Mouse (Mus musculus) bone marrow, adult 2 months (tissue): ENCODE data around the gene Nadsyn1. TPM values are rescaled to one million over a fixed set of nuclear protein-coding genes. Genes with fewer than 3 reads are reported as not detected.
A peak's percentile ranks its signal among the peaks of the same experiment; 100 is the strongest.

Source experiments
- H3K27ac ChIP-seq: fragments of 200-500 bp; 2 replicates; pipeline ENCODE4 v1.5.1; 2012; ENCODE audit warnings: low read depth, mild to moderate bottlenecking, control low read depth, inconsistent platforms, low read length; ENCODE audit not compliant: control insufficient read depth, poor library complexity, insufficient read depth
- H3K4me1 ChIP-seq: fragments of 200-500 bp; 2 replicates; pipeline ENCODE4 v1.6.1; 2011; ENCODE audit warnings: low read length; ENCODE audit not compliant: control insufficient read depth, insufficient read depth
- H3K4me3 ChIP-seq: fragments of 200-500 bp; replicated peaks from 2 replicates; pipeline ENCODE3; 2011; ENCODE audit warnings: mild to moderate bottlenecking, low read depth, low read length, control low read depth; ENCODE audit not compliant: control insufficient read depth
- CTCF ChIP-seq: fragments of 200-500 bp; IDR thresholded peaks from 2 replicates; pipeline ENCODE4 v1.5.1; 2011; ENCODE audit warnings: low read length, control low read depth; ENCODE audit not compliant: control insufficient read depth, insufficient read depth
- POLR2A ChIP-seq: fragments of 200-500 bp; IDR thresholded peaks from 2 replicates; pipeline ENCODE4 v1.6.1; 2011; ENCODE audit warnings: low read depth, mild to moderate bottlenecking, control low read depth, low read length, borderline replicate concordance; ENCODE audit not compliant: control insufficient read depth
- WGBS: fragments of 180-500 bp; shearing (Covaris S2); methylation state at CpG from one replicate; pipeline ENCODE4 v1.1.7; 2018; 5-methylcytosine and 5-hydroxymethylcytosine counted together
- polyA plus RNA-seq: library from polyadenylated mRNA; stranded (reverse); fragments of >200 nt; gene quantifications from 2 replicates; pipeline ENCODE4 v1.2.4, GENCODE M21; 2011; ENCODE audit warnings: low replicate concordance; ENCODE audit not compliant: missing spikeins, insufficient read depth, insufficient read length

Nadsyn1 gene
- polyA plus RNA-seq, result 2.3 and 4.4 TPM in 2 replicates

DNA sequence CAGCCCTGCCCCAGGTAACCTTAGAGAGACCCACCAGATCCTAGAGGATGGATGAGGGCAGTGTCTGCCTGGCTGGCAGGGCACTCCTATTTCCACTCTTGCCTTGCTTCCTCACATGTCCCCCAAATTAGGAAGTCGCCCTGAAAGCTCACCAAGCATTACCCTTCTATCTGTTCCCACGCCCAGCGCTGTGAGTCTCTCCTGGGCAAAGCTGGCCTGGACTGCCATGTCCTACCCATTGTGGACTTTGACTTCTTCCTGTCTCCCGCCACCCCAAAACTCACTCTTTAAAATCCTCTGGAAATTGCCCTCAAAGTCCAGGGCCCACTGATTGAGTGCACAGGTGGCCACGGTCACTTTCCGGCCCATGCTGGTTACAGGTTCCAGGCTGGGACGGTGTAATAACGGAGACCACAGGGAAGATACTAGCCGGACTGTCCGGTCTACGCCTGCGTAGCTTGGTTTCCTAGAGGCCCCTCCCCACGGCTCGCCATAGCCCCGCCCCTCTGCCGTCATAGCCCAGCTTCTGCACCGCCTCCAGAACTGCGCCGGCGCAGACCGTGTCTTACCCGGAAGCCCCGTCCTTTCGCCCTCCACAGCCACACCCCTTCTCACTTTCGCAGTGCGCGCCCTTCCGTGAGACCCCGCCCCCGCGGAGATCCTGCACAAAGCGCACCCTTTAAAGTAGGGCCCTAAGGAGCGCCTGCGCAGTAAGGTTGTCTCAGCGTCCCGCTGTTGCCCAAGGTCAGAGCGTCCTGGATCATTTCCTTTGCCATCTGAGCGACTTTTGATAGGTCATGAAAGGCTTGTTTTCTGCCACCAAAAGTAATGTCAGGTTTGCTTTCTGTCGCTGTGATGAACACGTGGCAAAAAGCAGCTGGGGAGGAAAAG, at the start of gene Nadsyn1, which contains the start of gene Dhcr7:
TSS of gene Nadsyn1 (minus strand) at position 475 of the 891 bp plus-strand sequence.
TSS of gene Dhcr7 (plus strand) at position 771 of the 891 bp plus-strand sequence.
- under 1% methylated on average over 38 of the region's 40 CpGs for WGBS
- Histone ChIP-seq H3K4me1 (no peaks in the 10 kb centered on the region; the same call in 1 of the 2 replicates), H3K4me3 (peak within 1 kb of the TSS; percentile 83), H3K27ac (peak within 1 kb of the TSS; percentile 44)
- no peak for TF ChIP-seq CTCF
- TF ChIP-seq POLR2A, result peak; percentile 46; the same call in 1 of the 2 replicates

GRCm38 (mm10) chr7:143868874-143869273, 46.2 kb upstream of the Nadsyn1 start:
- 34% methylated on average over 4 of the region's 4 CpGs for WGBS
- Histone ChIP-seq H3K4me3 (no peak overlapping the region), H3K4me1 (no peaks in the 10 kb centered on the region), H3K27ac (no peak overlapping the region)
- TF ChIP-seq POLR2A (no peak), CTCF (no peak)

- no peak for TF ChIP-seq CTCF
- no peak for TF ChIP-seq POLR2A
- Histone ChIP-seq H3K4me3 (no peak within 1 kb of the TSS), H3K4me1 (no peaks in the 10 kb centered on the region), H3K27ac (no peak within 1 kb of the TSS)
- WGBS, result 78% methylated on average over 2 of the region's 2 CpGs
These were observed 43.9 kb upstream of the Nadsyn1 start, which contains the start of gene Gm498 for GRCm38 (mm10) chr7:143866538-143866937. Gm498 (plus strand) TSS chr7:143866838.

GRCm38 (mm10) chr7:143848768-143849482, 26.3 kb upstream of the Nadsyn1 start:
- H3K4me3 ChIP-seq, result no peak overlapping the region
- no peak overlapping the region for H3K27ac ChIP-seq
- no peaks in the 10 kb centered on the region for H3K4me1 ChIP-seq
- 84% methylated on average over 7 of the region's 8 CpGs for WGBS
- no peak for TF ChIP-seq POLR2A
- TF ChIP-seq CTCF, result no peak

DNA sequence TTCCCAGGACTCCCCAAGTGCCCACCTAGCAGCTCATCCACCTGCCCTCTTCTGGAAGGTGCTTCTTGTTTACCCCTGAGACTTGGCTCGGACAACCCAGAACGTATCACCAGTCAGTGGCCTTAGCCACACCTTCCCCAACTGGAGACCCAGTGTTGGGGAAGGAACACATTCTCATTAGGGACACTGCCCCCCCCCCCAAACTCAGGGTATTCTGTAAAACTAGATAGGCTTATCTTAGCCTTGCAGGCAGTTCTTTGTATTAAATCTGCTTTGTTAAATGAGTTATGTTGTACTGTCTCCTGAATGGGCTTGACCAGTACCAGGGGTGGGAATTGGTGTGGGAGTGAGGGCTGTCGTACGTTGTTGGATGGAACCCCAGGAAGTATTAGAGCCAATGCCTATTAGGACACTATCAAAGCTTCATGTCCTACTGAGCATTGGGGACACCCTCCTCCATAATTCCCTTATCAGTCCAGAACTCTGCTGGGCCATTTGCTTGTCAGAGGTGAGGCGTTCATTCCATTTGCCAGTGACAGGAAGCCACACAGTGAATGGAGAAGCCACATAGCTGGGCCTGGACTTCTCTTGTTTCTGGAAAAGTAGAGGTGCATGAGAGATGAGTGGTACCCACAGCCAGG, 25.6 kb upstream of the Nadsyn1 start:
- 70% methylated on average over 5 of the region's 5 CpGs for WGBS
- TF ChIP-seq POLR2A, result no peak
- TF ChIP-seq CTCF, result no peak
- Histone ChIP-seq H3K4me3 (no peak overlapping the region), H3K4me1 (no peaks in the 10 kb centered on the region), H3K27ac (no peak overlapping the region)

- WGBS, result 92% methylated on average over 8 of the region's 8 CpGs
- Histone ChIP-seq H3K4me1 (no peaks in the 10 kb centered on the region), H3K4me3 (no peak overlapping the region), H3K27ac (no peak overlapping the region)
- TF ChIP-seq CTCF (no peak), POLR2A (no peak)
These were observed 18.7 kb upstream of the Nadsyn1 start for GRCm38 (mm10) chr7:143841301-143841700.

DNA sequence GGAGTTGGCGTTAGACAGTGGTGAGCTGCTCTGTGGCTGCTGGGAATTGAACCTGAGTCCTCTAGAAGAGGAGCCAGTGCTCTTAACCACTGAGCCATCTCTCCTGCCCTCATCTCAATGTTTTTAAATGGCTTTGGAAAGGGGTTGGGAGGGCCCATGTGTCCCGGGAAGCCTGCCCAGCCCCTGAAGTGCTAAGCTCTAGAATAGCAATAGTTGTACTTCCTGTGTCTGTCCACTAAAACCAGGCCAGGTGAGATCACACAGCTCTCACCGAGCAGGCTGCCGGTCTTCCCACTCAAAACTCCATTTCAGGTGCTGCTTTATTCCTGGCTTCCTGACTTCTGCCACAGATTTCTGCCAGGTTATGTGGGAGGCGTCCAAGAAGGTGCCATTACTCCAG, 17.5 kb upstream of the Nadsyn1 start:
- Histone ChIP-seq H3K27ac (no peak overlapping the region), H3K4me3 (no peak overlapping the region), H3K4me1 (no peaks in the 10 kb centered on the region)
- 86% methylated on average over 5 of the region's 5 CpGs for WGBS
- TF ChIP-seq POLR2A, result no peak
- TF ChIP-seq CTCF, result no peak
